Mouse (Mus musculus): ENCODE measurements around the gene Nceh1. TPM values are rescaled to one million over a fixed set of nuclear protein-coding genes. Genes with fewer than 3 reads are reported as not detected.

Gene Nceh1
- polyA plus RNA-seq, 1 experiment from 2014 or later: 4.1 TPM

DNA sequence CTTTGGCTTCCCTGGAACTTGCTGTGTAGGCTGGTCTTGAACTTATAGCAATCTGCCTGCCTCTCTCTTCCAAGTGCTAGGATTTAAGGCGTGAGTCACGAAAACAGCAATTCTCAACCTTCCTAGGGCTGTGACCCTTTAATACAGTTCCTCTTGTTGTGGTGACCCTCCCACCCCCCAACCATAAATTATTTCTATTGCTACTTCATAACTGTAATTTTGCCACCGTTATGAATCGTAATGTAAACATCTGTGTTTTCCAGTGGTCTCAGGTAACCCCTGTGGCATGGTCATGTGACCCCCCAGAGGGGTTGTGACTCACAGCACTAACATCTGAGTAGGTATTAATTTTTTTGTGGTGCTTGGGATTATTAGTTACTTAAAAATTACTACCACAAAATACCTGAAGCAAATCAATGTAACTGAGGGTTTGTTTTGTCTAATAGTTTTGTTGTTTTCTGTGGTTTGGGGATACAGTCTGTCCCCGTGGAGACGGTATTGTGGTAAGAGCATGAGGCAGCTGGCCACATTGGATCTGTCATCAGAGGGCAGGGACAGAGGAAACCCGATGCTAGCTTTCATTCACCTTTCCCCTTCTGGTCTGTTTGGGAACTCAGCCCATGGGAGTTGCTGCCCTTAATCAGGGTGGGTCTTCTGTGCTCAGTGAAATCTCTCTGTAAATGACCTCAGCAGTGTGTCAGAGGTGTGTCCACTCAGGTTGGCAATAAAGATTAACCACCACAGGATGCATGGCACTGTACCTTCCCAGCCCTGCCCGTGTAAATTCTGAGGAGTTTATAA is 31.5 kb downstream of the Nceh1 start:
- Histone ChIP-seq H3K36me3 (ENCODE audit: insufficient read depth) (no peaks in the 10 kb centered on the region), H3K4me2 (no peak overlapping the region), H3K4me1 (ENCODE audit: insufficient read depth) (no peaks in the 10 kb centered on the region), H3K9ac (no peak overlapping the region), H3K9me3 (ENCODE audit: low read depth, low read length) (no peaks in the 10 kb centered on the region), H3K4me3 (ENCODE audit: low read depth, low read length) (no peak overlapping the region), H3K27ac (ENCODE audit: low read depth) (no peak overlapping the region), H3K27me3 (ENCODE audit: insufficient read depth, low read length) (no peaks in the 10 kb centered on the region)
- DNase-seq (no peak), ATAC-seq (ENCODE audit: insufficient read depth) (no peak)
- TF ChIP-seq CTCF (IDR thresholded peaks at IDR 0.05; ENCODE audit: low read depth): no peak
- 76% methylated on average over 8 of the region's 8 CpGs for WGBS

GRCm38 (mm10) chr3:27217331-27217730 is 34.6 kb downstream of the Nceh1 start:
- H3K27ac ChIP-seq (ENCODE audit: low read depth): no peak overlapping the region
- DNase-seq (no peak), ATAC-seq (ENCODE audit: insufficient read depth) (no peak)
- H3K4me3 ChIP-seq (ENCODE audit: low read depth, low read length): no peak overlapping the region
- H3K9ac ChIP-seq: no peak overlapping the region
- no peaks in the 10 kb centered on the region for H3K27me3 ChIP-seq (ENCODE audit: insufficient read depth, low read length)
- no peaks in the 10 kb centered on the region for H3K4me1 ChIP-seq (ENCODE audit: insufficient read depth)
- H3K9me3 ChIP-seq (ENCODE audit: low read depth, low read length): no peaks in the 10 kb centered on the region
- no peaks in the 10 kb centered on the region for H3K36me3 ChIP-seq (ENCODE audit: insufficient read depth)
- no peak overlapping the region for H3K4me2 ChIP-seq
- no peak for TF ChIP-seq CTCF (IDR thresholded peaks at IDR 0.05; ENCODE audit: low read depth)
- 83% methylated on average over 7 of the region's 7 CpGs for WGBS

DNA sequence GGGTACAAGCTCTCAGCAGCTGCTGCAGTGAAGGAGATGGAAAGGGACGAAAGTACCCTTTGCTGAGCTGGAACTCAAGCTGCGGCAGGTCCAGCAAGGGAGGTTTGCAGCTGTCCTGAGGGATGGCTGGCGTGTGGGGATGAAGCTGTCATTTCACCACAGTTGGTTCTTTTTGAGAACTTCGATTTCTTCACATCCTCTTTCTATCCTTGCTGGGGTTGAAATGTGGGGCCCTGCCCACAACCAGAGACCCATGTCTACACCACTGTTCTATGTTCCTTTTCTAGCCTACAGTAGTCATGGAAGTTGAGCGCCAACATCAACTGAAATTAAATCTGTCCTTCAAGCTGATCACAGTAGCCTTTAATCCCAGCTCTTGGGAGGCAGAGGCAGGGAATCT is 35.8 kb downstream of the Nceh1 start:
- DNase-seq: no peak
- TF ChIP-seq CTCF (IDR thresholded peaks at IDR 0.05; ENCODE audit: low read depth): no peak
- ATAC-seq (ENCODE audit: insufficient read depth): no peak
- Histone ChIP-seq H3K27me3 (ENCODE audit: insufficient read depth, low read length) (no peaks in the 10 kb centered on the region), H3K4me3 (ENCODE audit: low read depth, low read length) (no peak overlapping the region), H3K9me3 (ENCODE audit: low read depth, low read length) (no peaks in the 10 kb centered on the region), H3K27ac (ENCODE audit: low read depth) (no peak overlapping the region), H3K36me3 (ENCODE audit: insufficient read depth) (no peaks in the 10 kb centered on the region), H3K4me1 (ENCODE audit: insufficient read depth) (no peaks in the 10 kb centered on the region), H3K4me2 (no peak overlapping the region), H3K9ac (no peak overlapping the region)
- WGBS: 80% methylated on average over 5 of the region's 5 CpGs

DNA sequence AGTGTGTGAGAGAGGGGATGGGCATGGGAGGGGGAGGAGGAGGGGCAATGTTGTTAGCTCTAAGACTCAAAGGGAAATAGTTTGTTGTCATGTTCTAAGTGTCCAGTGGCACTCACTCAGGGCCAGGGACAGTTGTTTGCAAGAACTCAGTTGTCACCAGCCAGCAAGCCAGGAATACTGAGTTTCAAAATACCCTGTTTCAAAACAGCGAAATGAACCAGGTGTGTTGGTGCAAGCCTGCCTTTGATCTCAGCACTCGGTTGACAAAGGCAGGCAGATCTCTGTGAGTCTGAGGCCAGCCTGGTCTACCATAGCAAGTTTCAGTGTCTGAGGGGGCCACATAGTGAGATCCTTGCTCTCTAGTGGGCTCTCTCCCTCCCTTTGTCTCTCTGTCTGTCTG is 39.3 kb downstream of the Nceh1 start:
- Histone ChIP-seq H3K4me3 (ENCODE audit: low read depth, low read length) (no peak overlapping the region), H3K36me3 (ENCODE audit: insufficient read depth) (no peaks in the 10 kb centered on the region), H3K4me1 (ENCODE audit: insufficient read depth) (no peaks in the 10 kb centered on the region), H3K9me3 (ENCODE audit: low read depth, low read length) (no peaks in the 10 kb centered on the region), H3K4me2 (no peak overlapping the region), H3K27ac (ENCODE audit: low read depth) (no peak overlapping the region), H3K27me3 (ENCODE audit: insufficient read depth, low read length) (no peaks in the 10 kb centered on the region), H3K9ac (no peak overlapping the region)
- no peak for ATAC-seq (ENCODE audit: insufficient read depth)
- no peak for DNase-seq
- 64% methylated on average over 2 of the region's 2 CpGs for WGBS
- no peak for TF ChIP-seq CTCF (IDR thresholded peaks at IDR 0.05; ENCODE audit: low read depth)

GRCm38 (mm10) chr3:27222488-27222887 is 39.7 kb downstream of the Nceh1 start:
- Histone ChIP-seq H3K9me3 (ENCODE audit: low read depth, low read length) (no peaks in the 10 kb centered on the region), H3K4me3 (ENCODE audit: low read depth, low read length) (no peak overlapping the region), H3K27ac (ENCODE audit: low read depth) (no peak overlapping the region), H3K4me1 (ENCODE audit: insufficient read depth) (no peaks in the 10 kb centered on the region), H3K4me2 (no peak overlapping the region), H3K36me3 (ENCODE audit: insufficient read depth) (no peaks in the 10 kb centered on the region), H3K27me3 (ENCODE audit: insufficient read depth, low read length) (no peaks in the 10 kb centered on the region), H3K9ac (no peak overlapping the region)
- WGBS: 52% methylated on average over 17 of the region's 17 CpGs
- TF ChIP-seq CTCF (IDR thresholded peaks at IDR 0.05; ENCODE audit: low read depth): no peak
- no peak for ATAC-seq (ENCODE audit: insufficient read depth)
- no peak for DNase-seq

DNA sequence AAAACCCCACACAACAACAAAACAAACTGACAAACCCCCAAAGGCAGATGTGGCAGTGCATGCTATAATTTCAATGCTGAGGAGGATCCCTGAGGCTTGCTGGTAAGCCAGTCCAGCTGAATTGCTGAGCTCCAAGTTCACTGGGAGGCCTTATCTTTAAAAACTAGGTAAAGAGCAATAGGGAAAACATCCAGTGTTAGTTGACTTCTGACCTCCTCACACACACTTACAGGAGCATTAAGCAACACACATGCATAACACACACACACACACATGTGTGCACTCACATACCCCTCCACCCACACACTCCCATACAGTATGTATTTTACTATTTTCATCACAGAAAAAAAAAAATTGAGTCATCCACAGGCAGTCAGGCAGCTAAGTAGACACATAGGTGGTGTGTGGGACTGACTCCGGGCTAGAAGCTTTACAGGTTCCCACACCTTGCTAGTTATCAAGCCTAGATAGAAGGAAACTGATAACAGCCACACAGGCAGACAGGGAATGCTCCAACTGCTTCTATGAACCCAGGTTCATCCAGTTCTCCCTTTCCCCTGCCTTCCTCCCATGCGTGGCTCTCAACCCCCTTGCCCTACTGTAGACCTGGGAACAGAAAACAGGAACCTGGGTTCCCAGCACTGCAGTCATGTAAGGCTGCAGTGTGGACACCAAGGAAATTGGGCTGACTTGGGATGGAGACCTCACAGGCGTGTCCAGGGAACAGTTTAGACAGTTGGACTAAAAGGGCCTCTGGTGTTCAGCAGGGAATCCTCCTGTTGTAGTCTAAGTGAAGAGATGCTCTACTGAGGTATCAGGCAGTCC is 45.1 kb downstream of the Nceh1 start:
- Histone ChIP-seq H3K4me1 (ENCODE audit: insufficient read depth) (no peaks in the 10 kb centered on the region), H3K4me3 (ENCODE audit: low read depth, low read length) (no peak overlapping the region), H3K27ac (ENCODE audit: low read depth) (no peak overlapping the region), H3K4me2 (no peak overlapping the region), H3K36me3 (ENCODE audit: insufficient read depth) (no peaks in the 10 kb centered on the region), H3K9me3 (ENCODE audit: low read depth, low read length) (no peaks in the 10 kb centered on the region), H3K9ac (no peak overlapping the region), H3K27me3 (ENCODE audit: insufficient read depth, low read length) (no peaks in the 10 kb centered on the region)
- no peak for ATAC-seq (ENCODE audit: insufficient read depth)
- WGBS: 76% methylated on average over 3 of the region's 3 CpGs
- no peak for TF ChIP-seq CTCF (IDR thresholded peaks at IDR 0.05; ENCODE audit: low read depth)
- DNase-seq: no peak
